Mouse (Mus musculus): ENCODE results near the gene Pnpla3.

DNA sequence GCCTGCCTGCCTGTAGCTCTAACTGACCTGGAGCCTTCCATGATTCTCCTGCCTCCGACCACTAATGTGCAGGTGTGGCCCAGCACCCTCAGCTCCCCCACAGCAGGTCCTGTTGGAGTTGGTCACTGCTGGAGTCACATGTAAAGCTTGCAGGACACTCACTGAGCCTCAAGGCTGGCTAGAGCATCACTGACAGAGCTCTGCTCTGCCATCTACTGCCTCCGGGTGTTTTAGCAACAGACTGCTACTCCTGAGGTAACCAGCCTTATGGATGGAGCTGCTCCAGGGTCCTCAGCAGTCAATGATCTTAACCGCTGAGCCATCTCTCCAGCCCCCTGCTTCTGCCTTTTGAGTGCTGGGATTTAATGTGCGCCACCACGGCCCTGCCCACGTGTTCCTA, 55.8 kb downstream of the Pnpla3 start:
- TF ChIP-seq EP300 (IDR thresholded peaks at IDR 0.05; ENCODE audit: insufficient read depth, low read depth, low read length) (no peak), CTCF (IDR thresholded peaks at IDR 0.05) (peak; percentile 55)
